Mouse (Mus musculus) embryo, embryonic 10 days (tissue): ENCODE results near the gene Zbp1.

Source experiments
- DNase-seq: peaks from one replicate; pipeline ENCODE4 v3.0.0-alpha.2; 2015; ENCODE audit warnings: low spot score

Gene Zbp1

DNA sequence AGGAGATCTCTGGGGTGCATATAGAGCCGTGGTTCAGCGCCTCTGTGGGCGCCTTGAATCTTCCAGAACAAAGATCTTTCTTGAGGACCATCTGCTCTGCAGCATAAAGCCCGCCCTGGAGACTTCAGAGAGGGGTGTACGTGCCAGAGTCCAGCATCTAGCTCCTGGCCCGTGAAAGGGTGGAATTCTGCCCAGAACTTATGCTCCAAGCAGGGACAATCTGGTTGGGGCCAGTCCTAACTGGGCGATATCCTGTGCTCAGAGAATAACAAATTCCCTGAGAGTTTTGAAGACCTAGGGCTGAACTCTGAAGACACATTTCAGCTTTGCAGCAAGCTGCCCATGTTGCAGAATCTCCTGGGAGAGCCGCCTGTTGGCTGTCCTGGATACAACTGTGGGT, 40.8 kb downstream of the Zbp1 start:
- DNase-seq = no peak

DNA sequence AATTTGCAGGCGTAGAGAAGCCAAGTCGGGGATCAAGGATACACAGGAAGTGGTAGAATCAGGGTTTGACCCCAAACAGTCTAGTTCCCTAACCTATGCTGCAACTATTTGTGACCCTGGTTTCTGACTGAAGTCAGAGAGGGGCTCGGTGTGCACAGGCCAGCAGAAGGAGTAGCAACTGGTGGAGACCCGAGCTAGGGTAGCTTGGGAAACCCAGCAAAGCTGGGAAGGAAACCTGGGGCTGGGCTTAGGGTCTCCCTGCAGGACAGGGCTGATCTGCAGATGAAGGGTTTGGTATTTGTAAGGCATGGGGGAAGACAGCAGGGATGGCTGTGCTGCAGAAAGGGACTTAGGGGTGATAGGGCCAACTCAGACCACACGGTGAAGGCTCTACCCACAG, 41.2 kb downstream of the Zbp1 start:
- no peak for DNase-seq

DNA sequence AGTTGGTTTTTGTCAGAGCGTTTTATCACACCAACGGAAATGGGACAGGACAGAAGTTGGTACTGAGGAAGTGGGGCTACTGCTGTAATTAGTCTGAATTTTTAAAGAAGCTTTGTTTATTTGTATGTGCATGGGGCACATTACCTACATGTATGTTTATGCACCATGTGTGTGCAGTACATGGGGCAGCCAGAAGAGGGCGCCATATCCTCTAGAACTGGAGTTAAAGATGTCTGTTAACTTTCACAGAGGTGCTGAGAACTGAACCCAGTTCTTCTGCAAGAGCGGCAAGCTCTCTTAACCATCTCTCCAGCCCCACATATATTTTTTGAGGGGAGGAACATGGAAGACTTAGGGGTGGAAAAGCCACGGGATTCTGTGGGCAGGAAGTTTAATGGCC, 43.0 kb downstream of the Zbp1 start:
- DNase-seq = peak; percentile 2

DNA sequence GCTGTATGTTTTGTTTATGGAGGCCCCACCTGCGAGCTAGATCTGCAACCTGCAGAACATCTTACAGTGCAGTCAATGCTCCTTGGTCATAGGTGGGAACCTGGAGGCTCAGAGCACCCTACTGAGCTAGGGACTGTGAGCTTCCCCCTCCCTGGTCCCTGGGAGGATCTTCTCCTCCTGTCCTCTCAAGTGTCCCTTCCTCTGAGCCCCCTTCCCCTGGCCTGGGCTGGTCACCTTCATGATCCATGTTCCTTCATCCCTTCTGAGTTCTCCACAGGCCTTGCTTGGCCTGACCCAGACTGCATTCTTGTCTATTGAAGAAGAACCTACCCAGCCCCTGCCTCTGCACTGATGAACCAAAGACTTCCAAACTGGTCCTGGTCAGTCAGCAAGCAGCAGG, 44.2 kb downstream of the Zbp1 start:
- DNase-seq = peak; percentile 2

DNA sequence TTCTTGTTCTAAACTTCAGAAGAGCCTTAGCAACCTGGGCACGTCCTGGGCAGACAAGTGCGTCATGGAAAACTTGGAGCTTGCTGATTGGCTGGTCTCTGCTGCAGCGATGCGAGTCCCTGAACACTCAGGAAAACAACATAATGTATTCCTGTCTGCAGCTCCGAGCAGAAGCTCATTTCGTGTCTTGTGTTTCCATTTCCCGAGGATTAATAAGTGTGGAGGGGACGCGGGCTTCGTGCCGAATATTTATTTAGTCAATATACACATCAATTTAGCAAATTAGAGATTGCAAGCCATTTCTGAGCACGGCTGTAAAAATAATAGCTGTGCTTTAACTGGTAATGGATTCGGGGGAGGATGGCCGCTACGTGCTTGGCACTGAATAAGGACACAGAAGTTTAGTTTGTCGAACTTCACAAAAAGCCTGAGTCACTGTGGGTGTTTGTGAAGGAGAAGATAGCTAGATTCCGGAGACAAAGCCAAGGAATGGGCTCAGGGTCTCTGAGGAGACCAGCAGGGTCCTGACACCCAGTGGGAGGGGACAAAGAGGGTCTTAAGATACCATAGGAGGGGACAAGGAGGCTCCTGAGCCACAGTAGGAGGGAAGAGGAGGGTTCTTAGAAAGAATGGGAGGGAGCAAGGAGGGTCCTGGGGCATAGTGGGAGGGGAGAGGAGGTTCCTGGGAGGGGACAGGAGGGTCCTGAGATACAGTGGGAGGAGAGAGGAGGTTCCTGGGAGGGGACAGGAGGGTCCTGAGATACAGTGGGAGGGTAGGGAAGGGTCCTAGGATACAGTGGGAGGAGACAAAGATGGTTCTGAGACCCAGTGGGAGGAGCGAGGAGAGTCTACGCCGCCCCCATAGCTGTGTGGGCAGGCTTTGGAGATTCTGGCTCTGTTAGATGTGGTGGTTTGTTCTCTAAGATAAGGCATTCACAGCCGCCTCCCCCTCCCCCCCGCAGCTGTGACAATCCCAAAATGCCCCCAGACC, 44.9 kb downstream of the Zbp1 start:
- DNase-seq = peak; percentile 84

DNA sequence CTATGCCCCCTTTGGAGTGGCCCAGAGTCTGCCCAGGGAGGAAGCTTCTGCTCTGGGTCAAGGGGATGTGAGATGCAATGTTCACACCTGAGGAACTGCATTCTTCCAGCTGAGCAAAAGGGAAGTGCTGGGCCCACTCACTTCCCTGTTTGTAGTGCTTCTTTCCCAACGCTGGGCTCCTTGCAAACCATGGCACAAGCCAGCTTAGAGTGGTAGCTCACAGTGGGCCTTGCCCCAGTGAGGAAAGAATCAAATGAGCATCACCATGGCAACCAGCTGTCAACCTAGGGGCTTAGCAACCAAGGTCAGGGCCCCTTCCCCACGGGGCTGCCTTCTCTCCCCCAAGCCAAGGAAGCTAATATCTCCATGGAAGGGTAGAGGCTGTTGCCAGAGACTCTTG, 45.7 kb downstream of the Zbp1 start:
- peak; percentile 85 for DNase-seq

DNA sequence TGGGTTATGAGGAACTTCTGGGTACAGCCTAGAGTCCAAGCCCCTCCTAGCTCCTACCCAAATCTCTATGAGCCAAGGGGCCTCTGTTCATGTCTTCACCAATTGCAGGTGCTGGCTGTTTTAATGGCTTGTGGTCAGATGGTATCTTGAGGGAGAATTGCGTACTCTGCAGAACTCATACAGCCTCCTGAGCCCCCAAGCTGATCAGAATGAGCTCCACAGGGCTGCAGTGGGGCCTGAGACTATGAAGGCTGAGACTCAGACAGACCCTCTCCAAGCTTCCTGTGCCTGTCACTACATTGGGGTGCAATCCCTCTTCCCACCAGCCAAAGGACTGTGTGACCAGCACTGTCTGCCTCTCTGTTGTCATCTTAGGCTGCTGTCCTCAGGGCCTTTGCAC, 46.3 kb downstream of the Zbp1 start:
- no peak for DNase-seq

DNA sequence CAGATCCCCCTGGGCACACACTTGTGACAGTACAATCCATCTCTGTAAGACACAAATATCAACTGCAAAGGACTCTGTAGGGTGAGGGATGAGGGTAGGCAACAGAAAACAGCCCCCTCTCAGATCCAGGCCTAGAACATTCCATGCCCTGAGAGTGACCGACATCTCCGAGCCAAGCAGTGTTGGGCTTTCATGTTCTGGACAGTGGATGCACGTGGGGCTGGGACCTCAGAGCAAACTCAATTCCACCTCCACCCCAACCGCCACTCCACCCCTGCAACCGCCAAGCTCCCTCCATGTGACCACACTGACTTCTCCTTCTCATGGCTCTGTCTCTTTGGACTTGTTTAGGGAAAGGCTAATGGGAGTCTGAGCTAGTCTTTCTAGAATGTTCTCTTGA, 46.8 kb downstream of the Zbp1 start:
- DNase-seq = no peak

DNA sequence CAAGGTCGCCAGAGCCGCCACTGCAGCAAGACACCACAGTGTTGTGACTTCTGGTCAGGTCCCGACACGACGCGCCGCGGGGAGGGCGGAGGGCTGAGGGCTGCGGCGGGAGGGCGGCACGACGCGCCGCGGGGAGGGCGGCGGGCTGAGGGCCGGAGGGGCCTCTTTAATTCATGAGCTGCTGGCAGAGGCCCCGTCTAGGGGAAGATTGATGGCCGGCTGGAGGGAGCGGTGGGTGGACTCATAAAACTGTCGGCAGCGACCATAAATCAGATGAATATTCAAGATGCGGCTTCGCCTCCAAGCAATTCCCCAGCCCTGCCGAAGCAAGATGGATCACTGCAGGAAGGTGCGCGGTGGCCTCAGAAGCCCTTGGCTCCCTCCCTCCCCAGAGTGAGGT, 47.3 kb downstream of the Zbp1 start:
- peak; percentile 86 for DNase-seq

DNA sequence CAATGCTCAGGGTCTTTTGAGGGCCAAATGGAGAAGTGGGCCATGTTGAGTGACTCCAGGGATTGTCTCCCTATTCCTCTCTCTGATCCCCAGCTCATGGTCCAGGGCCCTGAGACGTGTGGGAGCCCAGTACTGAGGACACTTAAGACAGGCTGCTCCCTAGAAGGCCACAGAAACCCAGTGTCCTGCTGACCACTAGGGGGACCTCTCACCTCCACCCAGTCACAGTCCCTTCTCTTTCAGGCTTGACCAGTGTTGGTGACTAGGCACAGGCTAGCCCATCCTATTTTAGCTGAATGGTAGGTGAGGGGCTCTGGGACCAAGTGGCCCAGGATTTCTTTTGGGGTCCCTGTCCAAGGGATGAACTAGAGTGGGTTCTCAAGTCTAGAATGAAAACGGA, 48.0 kb downstream of the Zbp1 start:
- DNase-seq = no peak

DNA sequence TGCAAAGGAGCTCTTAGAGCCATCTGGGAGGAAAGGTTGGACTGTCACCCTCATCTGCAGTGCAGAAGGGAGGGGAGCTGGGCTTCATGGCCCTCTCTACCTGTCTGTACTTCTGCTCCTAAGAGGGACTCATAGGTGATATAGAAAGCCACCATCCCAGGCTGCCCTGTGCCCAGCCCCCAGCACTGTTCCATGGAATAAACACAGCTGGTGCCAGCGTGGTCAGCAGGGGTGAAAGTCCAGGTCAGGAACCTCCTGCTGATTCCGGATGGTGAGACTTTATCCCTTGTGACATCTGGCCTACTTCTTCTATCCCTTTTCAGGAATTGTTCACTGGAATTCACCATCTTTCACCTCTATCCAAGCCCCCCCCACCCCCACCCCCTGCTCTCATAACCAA, 48.6 kb downstream of the Zbp1 start:
- no peak for DNase-seq

DNA sequence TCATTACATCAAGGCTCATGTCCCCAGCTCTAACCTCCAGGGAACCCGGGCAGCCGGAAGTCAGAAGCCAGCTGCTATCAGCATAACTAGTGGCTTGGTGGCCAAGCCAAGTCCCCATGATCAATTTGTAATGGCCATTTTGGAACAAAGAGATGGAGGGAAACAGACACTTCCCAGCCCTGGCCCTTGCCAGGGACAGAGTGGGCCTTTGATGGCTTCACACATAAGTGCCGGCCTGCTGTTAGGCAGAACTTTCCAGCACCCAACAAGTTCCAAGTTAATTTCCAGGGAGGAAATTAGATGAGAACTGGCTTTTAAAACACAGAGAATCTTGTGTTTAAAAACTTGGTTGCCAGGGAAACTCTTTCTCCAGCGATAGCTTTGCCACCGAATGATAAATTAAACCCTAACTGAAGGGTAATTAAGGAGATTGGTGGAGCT, 50.3 kb downstream of the Zbp1 start:
- no peak for DNase-seq

DNA sequence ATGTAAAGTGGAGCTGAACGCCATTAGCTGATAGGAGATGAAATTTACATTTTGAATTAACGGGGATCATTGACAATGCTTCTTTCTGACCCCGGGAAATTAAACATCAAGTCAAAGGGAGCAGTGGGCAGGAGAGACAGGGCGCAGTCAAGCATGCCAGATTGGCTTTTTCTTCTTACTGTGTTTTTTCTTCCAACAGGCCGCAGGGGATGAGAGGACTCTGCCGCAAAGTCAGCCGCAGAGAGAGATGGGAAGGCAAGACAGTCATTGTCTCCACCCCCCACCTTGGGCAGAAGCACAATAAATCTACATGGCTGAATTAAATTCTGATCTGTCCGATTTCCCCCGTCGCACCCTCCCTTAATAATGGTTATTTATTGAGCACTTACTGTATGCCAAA, 53.4 kb downstream of the Zbp1 start:
- DNase-seq = no peak

DNA sequence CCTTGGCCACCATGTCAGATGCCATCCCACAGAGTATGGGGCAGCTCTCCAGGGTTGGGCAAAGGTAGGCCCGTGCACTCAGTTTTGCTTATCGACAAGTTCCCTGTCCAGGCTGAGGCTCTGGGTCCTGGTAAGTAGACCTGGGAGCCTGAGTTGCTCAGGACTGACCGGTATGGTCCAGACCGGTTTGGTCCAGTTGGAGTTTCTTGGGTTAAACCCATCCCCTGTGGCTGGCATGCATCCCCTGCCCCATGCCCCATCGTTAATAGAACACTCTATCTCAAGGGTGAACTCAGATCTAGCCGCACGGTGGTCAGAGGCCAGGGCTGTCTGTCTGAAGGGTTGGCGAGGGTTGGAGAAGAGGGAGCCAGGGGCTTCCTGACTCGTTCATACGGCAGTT, 53.8 kb downstream of the Zbp1 start:
- no peak for DNase-seq

DNA sequence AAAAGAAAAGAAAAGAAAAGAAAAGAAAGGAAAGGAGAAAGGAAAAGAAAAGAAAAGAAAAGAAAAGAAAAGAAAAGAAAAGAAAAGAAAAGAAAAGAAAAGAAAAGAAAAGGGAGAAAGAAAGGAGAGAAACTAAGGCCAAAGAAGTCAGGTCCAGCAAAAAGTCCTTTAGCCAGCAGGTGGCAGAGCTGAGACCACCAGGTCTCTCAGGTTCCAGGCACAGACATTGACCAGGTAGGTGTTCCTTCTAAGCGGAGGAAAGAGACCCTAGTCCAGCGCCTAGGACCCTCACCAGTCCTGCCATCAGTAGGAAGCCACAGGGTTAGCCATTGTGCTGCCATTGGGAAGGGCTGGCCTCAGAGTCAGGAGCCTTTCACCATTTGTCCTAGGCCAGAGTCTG, 54.4 kb downstream of the Zbp1 start:
- DNase-seq = no peak

DNA sequence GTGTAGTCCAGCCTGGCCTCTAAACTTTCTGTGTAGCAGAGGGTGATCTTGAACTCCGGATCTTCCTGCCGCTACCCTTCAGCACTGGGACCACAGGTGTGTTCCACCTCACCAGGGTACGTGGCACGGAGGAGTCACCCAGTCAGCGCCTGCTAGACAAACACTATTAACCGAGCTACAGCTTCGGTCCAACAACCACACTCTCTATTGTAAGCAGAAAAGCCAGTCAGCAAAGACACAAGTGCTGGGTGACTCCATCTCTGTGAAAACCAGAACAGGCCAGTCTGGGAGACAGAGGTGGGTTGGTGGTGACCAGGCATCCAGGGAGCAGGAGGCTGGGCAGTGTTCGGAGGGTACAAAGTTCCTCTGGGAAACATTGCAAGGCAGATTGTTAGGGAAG, 55.3 kb downstream of the Zbp1 start:
- no peak for DNase-seq

DNA sequence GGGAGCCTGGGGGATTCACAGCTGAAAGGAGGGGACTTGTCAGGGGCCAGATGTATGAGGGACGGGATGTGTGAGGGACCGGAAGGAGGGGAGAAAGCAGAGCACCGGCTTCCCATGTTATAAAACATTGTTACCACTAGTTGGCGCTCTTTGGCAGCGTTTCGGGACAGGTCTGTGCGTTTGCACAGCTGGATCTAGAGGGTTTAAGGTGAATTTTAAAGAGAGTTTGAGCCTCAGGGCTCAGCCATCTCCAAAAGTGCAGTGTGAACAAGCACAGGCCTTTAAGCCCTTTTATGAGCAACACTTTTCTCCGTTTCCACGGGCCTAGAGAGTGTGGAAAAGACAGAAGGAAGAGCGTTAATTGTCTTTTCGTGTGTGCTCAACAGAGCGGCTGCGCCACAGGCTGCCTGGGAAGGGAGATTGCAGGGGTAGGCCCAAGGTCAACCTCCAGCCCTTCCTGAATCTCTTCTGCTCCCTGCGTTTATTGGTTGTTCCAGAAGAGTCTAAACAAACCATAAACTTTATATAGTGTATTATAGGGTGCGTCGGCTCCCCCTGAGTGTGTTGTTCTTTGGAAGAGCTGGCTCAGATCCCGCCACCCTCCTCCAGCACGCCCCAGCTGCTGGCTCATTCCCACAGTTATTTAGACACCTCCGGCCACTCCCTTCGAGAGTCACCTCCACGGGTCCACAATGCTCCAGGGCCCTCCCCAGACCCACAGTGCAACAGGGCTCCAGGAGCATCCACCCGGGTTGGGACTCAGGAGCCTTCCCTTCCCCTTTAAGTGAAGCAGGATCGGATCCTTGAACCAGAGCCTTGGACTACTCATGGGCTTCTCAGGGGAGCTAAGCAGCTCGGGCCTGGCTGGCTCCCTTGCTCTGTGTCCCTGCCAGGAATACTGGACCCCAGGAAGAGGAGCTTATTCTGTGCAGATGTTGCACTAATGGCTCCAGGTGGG, 59.1 kb downstream of the Zbp1 start:
- peak; percentile 90 for DNase-seq

DNA sequence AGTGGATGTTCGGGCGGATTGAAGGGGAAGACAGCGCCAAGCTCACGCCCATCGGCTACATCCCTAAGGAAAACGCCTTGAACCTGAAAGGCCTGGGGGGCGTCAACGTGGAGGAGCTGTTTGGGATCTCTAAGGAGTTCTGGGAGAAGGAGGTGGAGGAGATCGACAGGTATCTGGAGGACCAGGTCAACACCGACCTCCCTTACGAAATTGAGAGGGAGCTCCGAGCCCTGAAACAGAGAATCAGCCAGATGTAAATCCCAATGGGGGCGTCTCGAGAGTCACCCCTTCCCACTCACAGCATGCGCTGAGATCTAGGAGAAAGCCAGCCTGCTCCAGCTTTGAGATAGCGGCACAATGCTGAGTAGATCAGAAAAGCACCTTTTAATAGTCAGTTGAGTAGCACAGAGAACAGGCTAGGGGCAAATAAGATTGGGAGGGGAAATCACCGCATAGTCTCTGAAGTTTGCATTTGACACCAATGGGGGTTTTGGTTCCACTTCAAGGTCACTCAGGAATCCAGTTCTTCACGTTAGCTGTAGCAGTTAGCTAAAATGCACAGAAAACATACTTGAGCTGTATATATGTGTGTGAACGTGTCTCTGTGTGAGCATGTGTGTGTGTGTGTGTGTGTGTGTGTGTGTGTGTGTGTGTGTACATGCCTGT, 60.2 kb downstream of the Zbp1 start:
- no peak for DNase-seq

DNA sequence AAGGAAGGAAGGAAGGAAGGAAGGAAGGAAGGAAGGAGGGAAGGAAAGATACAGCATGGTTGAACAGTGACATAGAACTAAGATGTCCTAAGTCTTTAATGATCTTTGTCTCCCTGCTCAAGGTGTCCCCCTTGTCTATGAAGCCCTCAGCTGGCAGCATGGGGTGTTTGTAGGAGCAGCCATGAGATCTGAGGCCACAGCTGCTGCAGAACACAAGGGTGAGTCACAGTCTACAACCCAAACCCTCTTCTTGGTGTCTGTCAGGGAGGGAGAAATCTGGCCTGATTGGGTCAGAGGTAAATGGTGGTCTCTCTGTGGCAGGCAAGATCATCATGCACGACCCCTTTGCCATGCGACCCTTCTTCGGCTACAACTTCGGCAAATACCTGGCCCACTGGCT, 60.9 kb downstream of the Zbp1 start:
- no peak for DNase-seq

DNA sequence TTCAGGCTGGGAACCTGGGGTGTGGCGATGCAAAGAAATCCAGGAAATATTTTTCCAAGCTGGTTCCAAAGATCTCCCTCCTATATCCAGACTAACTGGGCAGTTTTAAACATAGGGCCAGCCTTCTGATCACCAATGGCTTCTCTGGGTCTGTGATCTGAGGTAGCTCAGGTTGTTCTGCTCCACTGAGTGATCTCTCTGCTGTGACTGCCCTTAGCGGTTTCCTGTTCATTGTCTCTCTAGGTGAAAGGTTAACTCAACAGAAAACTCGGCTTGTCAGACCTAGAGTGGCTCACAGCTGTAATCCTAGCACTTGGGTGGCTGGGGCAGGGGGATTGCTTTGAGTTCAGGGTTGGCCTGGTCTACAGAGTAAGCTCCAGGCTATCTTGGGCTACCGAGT, 61.3 kb downstream of the Zbp1 start:
- no peak for DNase-seq

DNA sequence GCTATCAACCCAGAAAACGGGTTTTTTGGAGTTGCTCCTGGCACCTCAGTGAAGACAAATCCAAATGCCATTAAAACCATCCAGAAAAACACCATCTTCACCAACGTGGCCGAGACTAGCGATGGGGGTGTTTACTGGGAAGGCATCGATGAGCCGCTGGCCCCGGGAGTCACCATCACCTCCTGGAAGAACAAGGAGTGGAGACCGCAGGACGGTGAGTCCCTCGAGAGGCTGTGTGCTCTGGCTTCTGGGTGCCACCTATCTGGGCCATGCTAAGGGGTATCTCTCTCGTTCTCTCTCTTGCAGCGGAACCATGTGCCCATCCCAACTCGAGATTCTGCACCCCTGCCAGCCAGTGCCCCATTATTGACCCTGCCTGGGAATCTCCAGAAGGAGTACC, 61.8 kb downstream of the Zbp1 start:
- DNase-seq = no peak
